Mouse (Mus musculus) brain, embryonic 14.5 days (tissue): ENCODE results near the gene Bub1b.

Experiments used
- CTCF ChIP-seq: fragments of 200-500 bp; IDR thresholded peaks from 2 replicates; pipeline ENCODE4 v1.5.1; 2012; ENCODE audit warnings: inconsistent platforms, mild to moderate bottlenecking, moderate library complexity, borderline replicate concordance; ENCODE audit not compliant: insufficient read depth, insufficient read length; ENCODE audit errors: extremely low read depth
- POLR2A ChIP-seq: fragments of 200-500 bp; IDR thresholded peaks from 2 replicates; pipeline ENCODE4 v1.6.1; 2012; ENCODE audit warnings: mild to moderate bottlenecking, inconsistent platforms, borderline replicate concordance; ENCODE audit not compliant: poor library complexity, insufficient read depth, insufficient read length, severe bottlenecking; ENCODE audit errors: extremely low read depth

- no peak for TF ChIP-seq CTCF
- TF ChIP-seq POLR2A = no peak
These were observed 6.9 kb upstream of the Bub1b start for GRCm38 (mm10) chr2:118591083-118591482.
